Mouse (Mus musculus): ENCODE measurements around the gene Scfd2.

The Scfd2 gene

GRCm38 (mm10) chr5:74197541-74198330, 333.8 kb downstream of the Scfd2 start:
- DNase-seq: no peak

- DNase-seq: no peak
Observed at GRCm38 (mm10) chr5:74196307-74196618, 335.3 kb downstream of the Scfd2 start.

- no peak for DNase-seq
Observed at GRCm38 (mm10) chr5:74195614-74196306, 335.8 kb downstream of the Scfd2 start.

- DNase-seq: peak; percentile 96
Observed at GRCm38 (mm10) chr5:74194841-74195613, 336.5 kb downstream of the Scfd2 start, which contains the start of gene Rasl11b. Gene Rasl11b (plus strand): TSS chr5:74195286.

GRCm38 (mm10) chr5:74194027-74194840, 337.3 kb downstream of the Scfd2 start:
- DNase-seq: no peak

GRCm38 (mm10) chr5:74193626-74194025, 337.9 kb downstream of the Scfd2 start:
- no peak for DNase-seq

- no peak for DNase-seq
Observed at GRCm38 (mm10) chr5:74193008-74193407, 338.6 kb downstream of the Scfd2 start.

GRCm38 (mm10) chr5:74190911-74191310, 340.6 kb downstream of the Scfd2 start:
- no peak for DNase-seq

GRCm38 (mm10) chr5:74190161-74190491, 341.4 kb downstream of the Scfd2 start:
- DNase-seq: no peak

GRCm38 (mm10) chr5:74189484-74190160, 341.9 kb downstream of the Scfd2 start:
- DNase-seq: no peak

- no peak for DNase-seq
Observed at GRCm38 (mm10) chr5:74188886-74189285, 342.7 kb downstream of the Scfd2 start.

GRCm38 (mm10) chr5:74188076-74188475, 343.5 kb downstream of the Scfd2 start:
- DNase-seq: no peak

GRCm38 (mm10) chr5:74184607-74185006, 347.0 kb downstream of the Scfd2 start:
- no peak for DNase-seq

- no peak for DNase-seq
Observed at GRCm38 (mm10) chr5:74183118-74183517, 348.4 kb downstream of the Scfd2 start.

GRCm38 (mm10) chr5:74180216-74180615, 351.3 kb downstream of the Scfd2 start:
- no peak for DNase-seq

- DNase-seq: no peak
Observed at GRCm38 (mm10) chr5:74175526-74176270, 355.9 kb downstream of the Scfd2 start.

GRCm38 (mm10) chr5:74173162-74173844, 358.3 kb downstream of the Scfd2 start:
- no peak for DNase-seq

- no peak for DNase-seq
Observed at GRCm38 (mm10) chr5:74172208-74172607, 359.4 kb downstream of the Scfd2 start.

GRCm38 (mm10) chr5:74171768-74172167, 359.8 kb downstream of the Scfd2 start:
- no peak for DNase-seq

GRCm38 (mm10) chr5:74168085-74168484, 363.5 kb downstream of the Scfd2 start:
- DNase-seq: no peak

GRCm38 (mm10) chr5:74166642-74167041, 364.9 kb downstream of the Scfd2 start:
- no peak for DNase-seq
